Mouse (Mus musculus): Measurements from ENCODE around the gene Gsdma.
"Not testable (repeated sequence)": the region's sequence is repeated elsewhere in the genome, so short reads cannot be mapped to it uniquely, and the experiment has no call there.

Gene Gsdma

DNA sequence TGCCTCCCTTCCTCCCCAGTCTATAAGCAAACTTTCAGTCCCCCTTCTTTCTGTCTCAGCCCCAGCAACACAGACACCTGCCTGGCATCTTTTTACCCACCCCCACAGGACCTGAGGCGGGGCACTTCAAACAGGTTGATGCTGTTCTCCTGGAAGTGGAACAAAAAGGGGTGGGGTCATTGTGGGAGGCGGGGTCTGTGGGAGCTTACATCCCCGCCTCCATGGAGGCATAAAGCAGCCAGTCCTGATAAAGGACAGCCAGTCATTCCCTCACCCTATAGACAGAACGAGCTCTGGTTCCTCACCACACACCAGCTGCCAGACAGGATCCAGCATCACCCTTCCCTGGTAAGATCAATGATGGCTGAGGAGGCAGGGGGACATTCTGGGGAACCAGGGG, at the start of gene Gsdma:
TSS of gene Gsdma (plus strand) at position 261 of the 400 bp plus-strand sequence.
- DNase-seq: no peak

- no peak for DNase-seq
Observed at GRCm38 (mm10) chr11:98620791-98621190, 43.4 kb upstream of the Gsdma start.

DNA sequence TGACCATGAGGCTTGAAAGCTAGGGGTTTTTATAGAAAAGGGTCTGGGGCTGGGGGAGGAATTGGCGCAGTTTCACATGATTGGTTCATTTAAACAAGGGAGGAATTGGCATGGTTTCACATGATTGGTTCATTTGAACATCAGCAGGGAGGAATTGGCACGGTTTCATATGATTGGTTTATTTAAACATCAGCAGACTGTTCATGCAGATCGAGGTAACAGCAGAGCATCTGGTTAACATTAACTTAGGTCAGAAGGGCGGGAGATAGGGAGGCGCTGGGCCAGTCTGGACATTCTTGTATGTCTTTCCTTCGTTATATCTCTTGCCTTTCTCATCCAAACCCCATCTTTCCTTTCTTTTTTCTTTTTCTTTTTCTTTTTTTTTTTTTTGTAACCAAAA, 40.2 kb upstream of the Gsdma start:
- not testable (repeated sequence) for DNase-seq

GRCm38 (mm10) chr11:98624381-98624780, 39.8 kb upstream of the Gsdma start:
- DNase-seq: not testable (repeated sequence)

DNA sequence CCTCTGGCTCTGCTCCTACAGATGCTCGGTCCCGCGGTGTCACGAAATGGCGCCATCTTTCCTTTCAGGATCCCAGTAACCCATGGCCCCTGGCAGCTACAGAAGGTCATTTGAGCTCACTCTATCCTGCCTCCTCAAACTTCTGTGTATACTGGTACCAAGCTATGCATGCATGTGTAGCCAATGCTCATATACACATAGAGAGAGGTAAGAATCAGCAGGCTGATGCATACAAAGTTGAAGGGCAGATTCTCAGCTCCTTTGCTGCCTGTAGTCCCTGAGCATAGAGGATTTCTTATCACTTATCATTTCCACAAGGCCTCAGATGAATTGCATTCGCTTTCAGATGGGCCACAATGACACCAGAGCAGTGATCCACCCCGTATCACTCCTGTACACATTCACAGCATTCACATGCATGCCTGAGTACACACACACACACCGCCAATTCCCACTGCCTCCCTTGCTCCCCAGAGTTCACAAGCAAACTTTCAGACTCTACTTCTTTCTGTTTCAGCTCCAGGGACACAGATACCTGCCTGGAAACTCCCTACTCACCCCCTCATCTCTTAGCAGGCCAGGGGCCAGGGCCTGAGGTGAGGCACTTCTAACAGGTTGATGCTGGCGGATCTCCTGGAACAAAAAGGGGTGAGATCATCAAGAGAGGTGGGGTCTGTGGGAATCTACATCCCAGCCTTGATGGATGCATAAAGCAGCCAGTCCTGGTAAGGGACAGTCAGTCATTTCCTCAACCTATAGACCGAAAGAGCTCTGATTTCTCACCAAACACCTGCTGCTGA, 38.3 kb upstream of the Gsdma start, which contains the start of the genes Gm12355 and Gsdma3:
TSS of gene Gm12355 (minus strand) at position 51 of the 800 bp plus-strand sequence.
TSS of gene Gsdma3 (plus strand) at position 750 of the 800 bp plus-strand sequence.
- DNase-seq: no peak

DNA sequence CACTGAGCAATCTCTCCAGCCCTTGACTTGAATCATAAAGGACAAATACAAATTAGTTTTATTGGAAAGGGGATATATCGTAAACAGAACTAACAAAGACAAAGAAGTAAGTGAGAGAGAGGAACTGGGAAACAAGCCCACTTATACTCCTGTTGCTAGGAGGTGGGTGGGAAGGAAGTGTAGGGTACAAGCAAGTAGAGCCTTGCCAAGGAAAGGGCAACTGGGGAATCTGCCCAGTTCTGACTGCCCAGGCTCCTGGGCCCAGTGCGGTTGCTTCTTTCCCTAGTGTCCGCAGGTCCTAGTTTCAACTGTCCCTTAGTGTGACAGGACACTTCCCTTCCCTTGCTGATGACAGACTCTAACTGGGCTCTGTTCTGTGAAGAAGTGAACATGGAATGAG, 35.4 kb upstream of the Gsdma start:
- DNase-seq: no peak

DNA sequence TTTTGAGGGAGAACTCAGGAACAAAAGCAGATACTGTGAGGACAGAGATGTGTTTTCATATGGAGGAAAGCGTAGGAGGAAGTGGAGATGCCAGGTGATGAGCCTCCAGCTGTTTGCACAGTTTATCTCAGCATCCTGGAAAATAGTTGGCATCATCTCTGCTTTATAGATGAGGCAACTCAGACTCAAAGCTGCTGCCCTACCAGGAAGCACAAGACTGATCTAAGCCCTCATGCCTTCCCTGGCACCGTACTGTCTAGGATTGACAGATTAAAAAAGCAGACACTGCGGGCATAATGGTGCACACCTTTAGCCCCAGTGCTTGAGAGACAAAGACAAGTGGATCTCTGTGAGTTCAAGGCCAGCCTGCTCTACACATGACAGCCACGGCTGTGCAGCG, 33.5 kb upstream of the Gsdma start:
- DNase-seq: no peak

GRCm38 (mm10) chr11:98635312-98635970, 28.7 kb upstream of the Gsdma start:
- DNase-seq: peak; percentile 25

DNA sequence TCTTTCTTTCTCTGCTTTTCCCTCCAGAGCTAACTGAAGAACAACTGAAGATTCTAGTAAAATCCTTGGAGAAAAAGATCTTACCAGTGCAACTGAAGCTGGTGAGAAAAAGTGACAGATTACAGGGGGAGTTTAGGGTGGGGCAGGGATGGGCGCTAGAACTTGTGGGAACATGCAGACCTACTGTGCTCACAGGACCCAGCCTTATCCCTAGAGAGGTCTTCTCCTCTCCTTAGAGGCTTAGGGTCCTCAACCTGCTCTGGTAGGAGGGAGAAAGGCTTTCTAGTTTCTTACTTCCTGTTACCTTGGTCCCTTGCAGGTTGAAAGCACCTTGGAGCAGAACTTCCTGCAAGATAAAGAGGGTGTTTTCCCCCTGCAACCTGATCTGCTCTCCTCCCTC, 26.6 kb upstream of the Gsdma start:
- no peak for DNase-seq

DNA sequence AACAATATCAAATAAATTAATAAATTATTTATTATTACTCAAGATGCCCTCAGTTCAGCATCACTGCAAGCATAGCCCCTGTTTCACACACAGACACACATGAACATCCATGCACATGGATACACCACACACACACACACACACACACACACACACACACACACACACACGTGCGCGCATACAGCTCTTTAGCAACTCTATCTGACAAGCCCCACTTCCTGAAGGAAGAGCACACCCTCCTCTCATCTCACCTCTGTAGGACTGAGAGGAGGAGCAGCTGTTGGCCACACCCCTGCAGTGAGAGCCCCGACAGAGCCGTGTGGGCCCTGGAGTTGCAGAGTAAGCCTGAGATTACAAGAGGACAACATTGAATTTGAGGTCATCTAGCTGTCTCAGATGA, 24.1 kb upstream of the Gsdma start:
- no peak for DNase-seq

DNA sequence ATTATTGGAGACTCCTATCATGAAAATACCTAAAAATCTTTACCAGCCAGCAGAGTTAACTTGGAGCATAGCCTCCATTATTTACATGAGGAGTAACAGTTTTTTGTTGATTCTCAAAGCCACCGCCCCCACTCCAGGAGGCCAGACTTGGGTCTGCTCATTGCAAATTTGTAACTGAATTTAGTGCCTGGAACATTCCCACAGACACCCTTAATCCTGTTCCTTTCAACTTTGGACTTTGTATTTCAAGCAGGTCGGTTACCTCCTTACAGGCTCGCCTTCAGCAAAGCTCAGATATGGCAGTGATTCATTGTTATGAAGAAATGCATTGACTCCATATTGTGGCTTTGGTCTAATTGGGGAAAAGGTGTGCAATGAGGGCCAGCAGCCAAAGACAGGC, 19.4 kb upstream of the Gsdma start:
- no peak for DNase-seq

- DNase-seq: no peak
Observed at GRCm38 (mm10) chr11:98645946-98646345, 18.2 kb upstream of the Gsdma start.

- DNase-seq: no peak
Observed at GRCm38 (mm10) chr11:98646459-98646858, 17.7 kb upstream of the Gsdma start, which contains the start of gene Gsdma2. Gene Gsdma2, plus strand, starts transcription at chr11:98646759.

DNA sequence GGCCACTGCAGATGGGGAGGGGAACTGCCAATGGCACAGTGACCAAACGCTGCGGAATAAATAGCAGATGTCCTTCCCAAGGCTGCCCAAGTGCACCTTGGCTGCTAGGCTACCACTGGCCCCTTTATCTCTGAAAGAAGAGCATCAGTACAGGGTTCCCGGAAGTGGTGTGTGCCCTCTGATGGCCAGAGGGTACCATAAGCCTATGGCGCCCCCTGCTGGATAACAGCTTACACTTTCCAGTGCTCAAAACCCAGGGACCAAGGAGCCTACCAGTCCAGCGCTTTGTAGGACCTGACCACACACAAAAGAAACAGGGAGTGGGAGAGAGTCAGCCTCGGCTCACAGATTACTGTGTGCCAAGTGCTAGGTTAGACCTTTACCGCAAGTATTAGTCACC, 9.1 kb upstream of the Gsdma start:
- peak; percentile 74 for DNase-seq

- peak; percentile 72 for DNase-seq
Observed at GRCm38 (mm10) chr11:98660517-98660916, 3.6 kb upstream of the Gsdma start.

DNA sequence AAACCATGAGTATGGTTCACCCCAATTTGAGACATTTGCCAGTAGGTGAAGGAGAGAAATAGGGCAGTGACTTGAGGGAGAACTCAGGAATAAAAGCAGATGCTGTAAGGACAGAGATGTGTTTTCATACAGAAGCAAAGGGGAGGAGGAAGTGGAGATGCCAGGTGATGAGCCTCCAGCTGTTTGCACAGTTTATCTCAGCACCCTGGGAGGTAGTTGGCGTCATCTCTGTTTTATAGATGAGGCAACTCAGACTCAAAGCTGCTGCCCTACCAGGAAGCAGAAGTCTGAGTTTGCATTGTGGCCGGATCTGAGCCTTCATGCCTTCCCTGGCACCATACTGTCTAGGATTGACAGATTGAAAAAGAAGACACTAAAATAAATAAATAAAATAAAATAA, 4.8 kb downstream of the Gsdma start:
- DNase-seq: no peak

DNA sequence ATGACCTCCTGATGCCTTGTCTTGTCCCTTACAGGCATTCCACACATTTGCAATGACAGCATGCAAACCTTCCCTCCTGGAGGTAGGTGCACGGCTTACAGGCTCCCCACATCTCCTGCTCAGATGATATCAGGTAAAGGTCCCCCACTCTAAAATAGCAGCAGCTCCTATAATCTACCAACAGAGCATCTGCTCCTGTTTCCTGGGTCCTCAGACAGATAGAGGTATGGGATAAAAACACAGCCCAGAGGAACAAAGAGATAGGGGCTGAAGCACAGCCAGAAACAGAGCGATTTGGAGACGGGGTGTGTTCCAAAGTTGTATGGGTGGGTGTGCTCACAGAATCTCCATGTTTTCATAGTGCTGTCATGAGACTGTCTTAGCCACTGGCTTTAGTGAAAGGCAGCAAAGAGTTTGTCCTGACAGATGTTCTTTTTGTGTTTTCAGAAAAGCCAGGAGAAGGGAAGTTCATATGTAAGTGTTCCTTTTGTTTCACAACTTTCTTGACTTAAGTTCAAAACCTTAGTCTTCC, 7.2 kb downstream of the Gsdma start:
- DNase-seq: no peak

GRCm38 (mm10) chr11:98671857-98672256, 7.7 kb downstream of the Gsdma start:
- DNase-seq: no peak

DNA sequence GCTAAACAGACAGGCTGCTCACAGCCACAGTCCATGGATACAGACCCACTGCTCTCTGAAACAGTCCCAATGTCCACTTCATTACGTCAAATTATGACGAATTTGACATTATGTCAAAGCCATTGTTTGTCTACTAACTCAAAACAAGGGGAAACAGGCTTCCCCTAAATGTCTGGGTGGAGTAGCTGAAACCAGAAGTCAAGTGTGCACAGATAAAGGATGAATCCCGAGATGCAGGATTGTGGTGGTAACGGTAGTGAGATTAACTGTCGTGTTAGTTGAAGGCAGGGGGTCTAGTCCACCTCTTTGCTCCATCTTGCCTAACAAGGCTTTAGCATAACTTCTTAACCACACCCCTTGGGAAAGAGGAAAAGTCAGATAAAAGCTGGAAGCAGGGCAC, 8.3 kb downstream of the Gsdma start:
- no peak for DNase-seq

GRCm38 (mm10) chr11:98673136-98673535, 9.0 kb downstream of the Gsdma start:
- DNase-seq: peak; percentile 78

- no peak for DNase-seq
Observed at GRCm38 (mm10) chr11:98675829-98676363, 11.7 kb downstream of the Gsdma start.

DNA sequence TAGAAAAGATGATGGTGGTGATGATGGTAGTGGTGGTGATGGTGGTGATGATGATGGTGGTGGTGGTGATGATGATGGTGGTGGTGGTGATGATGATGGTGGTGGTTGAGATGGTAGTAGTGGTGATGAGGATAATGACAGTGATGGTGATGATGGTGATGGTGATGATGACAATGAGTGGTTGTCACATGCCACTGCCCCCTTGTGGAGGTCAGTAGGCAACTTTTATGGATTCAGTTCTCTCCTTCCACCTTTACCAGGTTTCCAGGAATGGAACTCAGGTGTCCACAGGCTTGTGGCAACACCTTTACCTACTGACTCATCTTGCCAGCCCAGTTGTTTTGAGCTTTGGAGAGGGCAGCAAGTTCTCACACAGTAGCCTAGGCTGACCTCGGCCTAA, 15.9 kb downstream of the Gsdma start:
- no peak for DNase-seq

DNA sequence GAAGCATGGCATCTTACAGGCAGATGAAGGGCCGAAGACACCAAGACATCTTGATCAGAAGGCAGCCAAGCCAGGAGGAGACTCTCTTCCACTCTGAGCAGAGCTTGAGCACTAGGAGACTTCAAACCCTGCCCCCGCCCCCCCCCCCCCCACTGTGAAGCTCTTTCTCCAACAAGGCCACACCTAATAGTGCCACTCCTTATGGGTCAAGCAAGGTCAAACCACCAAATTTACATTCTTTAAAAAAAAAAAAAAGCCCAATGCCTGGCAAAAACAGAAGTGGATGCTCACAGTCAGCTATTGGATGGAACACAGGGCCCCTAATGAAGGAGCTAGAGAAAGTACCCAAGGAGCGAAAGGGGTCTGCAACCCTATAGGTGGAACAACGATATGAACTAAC, 16.4 kb downstream of the Gsdma start:
- not testable (repeated sequence) for DNase-seq

DNA sequence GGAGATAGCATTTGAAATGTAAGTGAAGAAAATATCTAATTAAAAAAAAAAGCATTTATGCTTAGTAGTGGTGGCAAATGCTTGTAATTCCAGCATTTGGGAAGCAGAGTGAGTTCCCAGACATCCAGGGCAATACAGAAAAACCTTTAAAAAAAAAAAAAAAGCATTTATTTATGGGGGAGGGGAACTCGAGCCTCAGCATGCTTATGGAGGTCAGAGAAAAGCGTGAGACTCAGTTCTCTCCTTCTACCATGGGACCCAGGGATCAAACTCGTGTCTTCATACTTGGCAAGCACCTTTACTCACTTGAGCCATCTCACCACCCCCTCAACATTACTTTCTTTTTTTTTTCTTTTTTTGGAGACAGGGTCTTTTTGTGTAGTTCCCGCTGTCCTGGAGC, 17.0 kb downstream of the Gsdma start:
- no peak for DNase-seq

All from embryo, embryonic 11 days (tissue).